Mouse (Mus musculus) heart, postnatal 0 days (tissue): Measurements from ENCODE around the gene Tns1.

ENCODE experiments used
- CTCF ChIP-seq: IDR thresholded peaks from 2 replicates; pipeline ENCODE4 v1.5.1; 2016; ENCODE audit warnings: antibody characterized with exemption, control low read depth, low read depth
- EP300 ChIP-seq: IDR thresholded peaks from 2 replicates; pipeline ENCODE4 v1.6.1; 2016; ENCODE audit warnings: antibody characterized with exemption, low read depth

DNA sequence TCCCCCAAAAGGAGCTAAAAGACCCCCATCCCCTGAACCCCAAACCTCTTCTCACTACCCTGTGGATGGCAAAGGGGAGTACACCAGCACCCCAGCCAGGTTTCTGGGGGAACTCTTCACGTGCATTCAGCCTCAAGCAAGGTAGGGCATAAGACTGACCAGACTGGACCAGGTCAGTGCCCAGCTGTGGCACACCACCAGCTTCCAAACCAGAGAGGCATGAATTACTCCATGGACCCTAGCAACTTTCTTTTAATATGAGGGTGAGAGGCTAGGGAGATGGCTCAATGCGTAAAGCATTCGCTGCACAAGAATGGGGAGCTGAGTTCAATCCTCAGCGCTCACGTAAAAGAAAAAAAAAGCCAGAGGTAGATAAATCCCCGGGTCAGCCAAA lies 170.2 kb downstream of the Tns1 start:
- TF ChIP-seq CTCF (no peak), EP300 (no peak)
